ENCODE assay signal across 17 mouse cellular contexts in genomic region chr4:4635856-4636255, GRCm38 (mm10).
"Had no signal": no experiment of that assay in that cellular context is flagged by ENCODE, and none has a peak within 500 bp of the region (broad histone marks: within the 10 kb centered on the region; RNA-seq: fewer than 3 reads in every experiment).

No protein-coding gene starts in this region.

- DNase-seq: kidney, adult 9 months; kidney, postnatal 25 days; layer of hippocampus, postnatal 36 days; lung, embryonic 14.5 days; lung, postnatal 10 days; right cerebral cortex, adult 18-20 months; right cerebral cortex, postnatal 25 days; thymus, postnatal 4 days had no signal

- H3K4me3 ChIP-seq: limb, embryonic 15.5 days; liver, embryonic 12.5 days; megakaryocyte, embryonic 14.5 days; neural tube, embryonic 15.5 days had no signal

- H3K9ac ChIP-seq: limb, embryonic 15.5 days; liver, embryonic 12.5 days; lung, embryonic 14.5 days; neural tube, embryonic 15.5 days had no signal

- H3K4me2 ChIP-seq: limb, embryonic 15.5 days; liver, embryonic 12.5 days; lung, embryonic 14.5 days; midbrain, embryonic 11.5 days; neural tube, embryonic 15.5 days had no signal

- H3K27me3 ChIP-seq: limb, embryonic 15.5 days; liver, embryonic 12.5 days; megakaryocyte, embryonic 14.5 days; neural tube, embryonic 15.5 days had no signal

- H3K27ac ChIP-seq: liver, embryonic 12.5 days; macrophage; neural tube, embryonic 15.5 days; stomach, postnatal 0 days had no signal

- ATAC-seq: intestine, postnatal 0 days; liver, embryonic 12.5 days; midbrain, embryonic 16.5 days had no signal

- H3K9me3 ChIP-seq: limb, embryonic 15.5 days; liver, embryonic 12.5 days; megakaryocyte, embryonic 14.5 days; neural tube, embryonic 15.5 days had no signal

- H3K36me3 ChIP-seq: limb, embryonic 15.5 days; liver, embryonic 12.5 days; neural tube, embryonic 15.5 days had no signal

- H3K4me1 ChIP-seq: liver, embryonic 12.5 days; megakaryocyte, embryonic 14.5 days had no signal
